ENCODE assay signal across 12 mouse cellular contexts in genomic region chr3:123336455-123336854, GRCm38 (mm10).
"Had no signal": no experiment of that assay in that cellular context is flagged by ENCODE, and none has a peak within 500 bp of the region (broad histone marks: within the 10 kb centered on the region; RNA-seq: fewer than 3 reads in every experiment).

No protein-coding gene starts in this region.

- H3K4me3 ChIP-seq: layer of hippocampus, adult 2 months; limb, embryonic 12.5 days; liver, embryonic 13.5 days; myocyte had no signal

- H3K27me3 ChIP-seq: limb, embryonic 12.5 days; liver, embryonic 13.5 days had no signal

- H3K9ac ChIP-seq: limb, embryonic 12.5 days; liver, embryonic 13.5 days; liver, postnatal 0 days had no signal

- ATAC-seq: liver, postnatal 0 days had no signal

- H3K4me2 ChIP-seq: limb, embryonic 12.5 days; liver, embryonic 13.5 days had no signal

- DNase-seq: kidney, adult 18-20 months; liver; liver, embryonic 13.5 days; liver, postnatal 0 days; lung, postnatal 36 days; midbrain, embryonic 14.5 days; right cerebral cortex, adult 18-20 months; right cerebral cortex, postnatal 25 days; thymus, postnatal 36 days had no signal

- H3K27ac ChIP-seq: layer of hippocampus, adult 2 months; limb, embryonic 12.5 days; liver, embryonic 13.5 days had no signal

- H3K4me1 ChIP-seq: liver, embryonic 13.5 days had no signal

- H3K9me3 ChIP-seq: limb, embryonic 12.5 days; liver, embryonic 13.5 days had no signal
